Mouse (Mus musculus): ENCODE results near the gene Cops7b. TPM values are rescaled to one million over a fixed set of nuclear protein-coding genes. Genes with fewer than 3 reads are reported as not detected.
"Not testable (repeated sequence)": the region's sequence is repeated elsewhere in the genome, so short reads cannot be mapped to it uniquely, and the experiment has no call there.

Cops7b gene
- 14.2 and 15.7 TPM in 2 replicates for polyA plus RNA-seq (2015; fragmentation: Nextera tagmentation; extraction: Ambion mirVana)

DNA sequence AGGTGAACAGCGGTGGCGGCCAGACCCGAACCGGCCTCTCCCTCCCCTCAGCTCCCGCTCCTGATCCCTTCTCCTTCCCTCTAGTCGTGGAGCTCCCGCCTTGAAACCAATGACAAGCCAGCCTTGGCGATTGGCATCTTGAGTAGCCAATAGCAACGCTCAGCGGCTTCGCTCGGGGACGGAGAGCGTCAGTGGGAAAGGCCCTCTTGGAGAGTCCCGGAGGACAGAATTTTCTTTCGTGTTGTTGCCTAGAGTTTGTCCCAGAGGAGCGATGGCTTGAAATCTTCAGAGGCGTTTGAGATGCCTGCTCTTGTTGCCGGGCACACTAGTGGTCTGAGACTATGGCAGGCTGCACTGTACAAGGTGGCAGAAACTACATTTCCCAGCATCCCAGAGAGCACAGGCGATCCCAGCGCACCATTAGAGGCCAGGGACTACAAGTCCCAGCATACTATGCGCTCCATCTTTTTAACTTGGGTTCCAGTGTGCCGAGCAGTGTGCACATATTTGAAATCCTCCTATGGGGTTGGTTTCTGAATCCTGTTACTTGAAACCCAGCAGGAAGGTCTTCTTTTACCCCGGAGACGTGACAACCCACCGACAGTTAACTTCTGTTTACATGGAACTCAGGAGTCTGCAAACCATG is at the start of gene Cops7b, which contains the start of gene Pde6d:
Cops7b (plus strand) TSS at position 454 of the 646 bp plus-strand sequence.
Pde6d (minus strand) TSS at position 179 of the 646 bp plus-strand sequence.
- Histone ChIP-seq H3K9ac (ENCODE audit: low read depth, low read length) (peak within 1 kb of the TSS; percentile 72), H3K36me3 (ENCODE audit: control insufficient read depth, insufficient read depth) (no peaks in the 10 kb centered on the region), H3K4me2 (replicated peaks; ENCODE audit: low read depth) (peak within 1 kb of the TSS; percentile 81), H3K4me3 (ENCODE audit: low read depth, low read length) (peak within 1 kb of the TSS; percentile 85), H3K9me3 (ENCODE audit: control insufficient read depth) (no peaks in the 10 kb centered on the region), H3K4me1 (replicated peaks; ENCODE audit: control insufficient read depth, insufficient read depth, low read length) (no peaks in the 10 kb centered on the region), H3K27ac (ENCODE audit: low read depth, low read length) (peak within 1 kb of the TSS; percentile 23; the same call in 1 of the 2 replicates), H3K27me3 (replicated peaks; ENCODE audit: control insufficient read depth, insufficient read depth, low read length) (no peaks in the 10 kb centered on the region)
- TF ChIP-seq CTCF (IDR thresholded peaks at IDR 0.05; ENCODE audit: low read depth), result no peak
- under 1% methylated on average over 26 of the region's 26 CpGs for WGBS
- ATAC-seq, result peak; percentile 97

DNA sequence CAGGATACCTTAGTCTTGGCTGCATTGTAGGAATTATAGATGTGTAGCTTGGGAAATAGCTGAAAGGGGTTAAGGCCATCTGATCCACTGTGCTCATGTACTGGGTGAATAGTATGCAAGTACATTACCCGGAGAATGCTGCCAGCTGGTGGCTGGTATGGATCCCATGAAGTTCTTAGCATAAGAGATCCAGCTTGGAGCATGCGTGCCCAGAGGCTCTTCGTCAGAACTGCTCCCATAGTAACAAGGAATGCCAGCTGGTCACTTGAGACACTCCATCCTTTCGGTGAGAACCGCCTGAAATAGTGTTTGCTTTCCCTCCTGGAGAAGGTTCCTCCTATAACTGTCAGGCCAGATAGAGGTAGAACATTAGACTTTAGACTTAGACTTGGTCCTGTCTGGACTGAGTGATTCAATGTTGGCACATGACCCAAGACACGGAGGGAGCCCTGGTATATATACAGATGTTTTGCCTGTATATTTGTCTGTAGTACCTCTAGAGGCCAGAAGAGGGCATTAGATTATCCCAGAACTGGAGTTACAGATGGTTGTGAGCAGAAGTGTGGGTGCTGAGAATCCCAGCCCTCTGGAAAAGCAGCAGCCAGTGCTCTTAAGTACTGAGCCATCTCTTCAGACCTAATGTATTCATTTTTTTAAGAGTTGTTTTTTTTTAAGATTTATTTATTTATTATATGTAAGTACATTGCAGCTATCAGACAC is 49.1 kb upstream of the Cops7b start:
- H3K27ac ChIP-seq (ENCODE audit: low read depth, low read length), result no peak overlapping the region
- no peak overlapping the region for H3K9ac ChIP-seq (ENCODE audit: low read depth, low read length)
- no peaks in the 10 kb centered on the region for H3K4me1 ChIP-seq (replicated peaks; ENCODE audit: control insufficient read depth, insufficient read depth, low read length)
- H3K36me3 ChIP-seq (ENCODE audit: control insufficient read depth, insufficient read depth), result peaks cover 4% of the 10 kb centered on the region; the same call in 1 of the 2 replicates
- H3K27me3 ChIP-seq (replicated peaks; ENCODE audit: control insufficient read depth, insufficient read depth, low read length), result no peaks in the 10 kb centered on the region
- no peak overlapping the region for H3K4me2 ChIP-seq (replicated peaks; ENCODE audit: low read depth)
- peak; percentile 47; the same call in 1 of the 2 replicates for ATAC-seq
- no peak overlapping the region for H3K4me3 ChIP-seq (ENCODE audit: low read depth, low read length)
- H3K9me3 ChIP-seq (ENCODE audit: control insufficient read depth), result no peaks in the 10 kb centered on the region
- 72% methylated on average over 6 of the region's 6 CpGs for WGBS
- TF ChIP-seq CTCF (IDR thresholded peaks at IDR 0.05; ENCODE audit: low read depth), result peak; percentile 57

DNA sequence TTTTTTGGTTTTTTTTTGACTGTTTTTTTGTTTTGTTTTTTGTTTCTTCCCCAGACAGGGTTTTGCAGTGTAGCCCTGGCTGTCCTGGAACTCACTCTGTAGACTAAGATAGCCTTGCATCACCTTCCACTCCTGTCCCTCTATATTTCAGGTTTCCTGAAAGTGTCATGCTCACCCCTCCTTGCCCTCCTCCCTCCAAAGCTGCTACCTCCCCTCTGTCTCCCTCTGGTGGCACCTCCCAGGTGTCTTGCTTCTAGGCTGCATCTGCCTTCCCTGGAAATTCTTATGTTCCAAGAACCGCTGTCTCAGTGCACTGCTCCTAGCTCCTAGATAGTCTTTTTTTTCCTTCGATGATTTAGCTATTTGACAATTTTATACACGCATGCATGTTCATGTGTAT is 44.3 kb upstream of the Cops7b start:
- Histone ChIP-seq H3K4me1 (replicated peaks; ENCODE audit: control insufficient read depth, insufficient read depth, low read length) (no peaks in the 10 kb centered on the region), H3K36me3 (ENCODE audit: control insufficient read depth, insufficient read depth) (peaks cover 16% of the 10 kb centered on the region), H3K9me3 (ENCODE audit: control insufficient read depth) (no peaks in the 10 kb centered on the region), H3K4me2 (replicated peaks; ENCODE audit: low read depth) (no peak overlapping the region), H3K4me3 (ENCODE audit: low read depth, low read length) (no peak overlapping the region), H3K27me3 (replicated peaks; ENCODE audit: control insufficient read depth, insufficient read depth, low read length) (no peaks in the 10 kb centered on the region), H3K9ac (ENCODE audit: low read depth, low read length) (no peak overlapping the region), H3K27ac (ENCODE audit: low read depth, low read length) (no peak overlapping the region)
- TF ChIP-seq CTCF (IDR thresholded peaks at IDR 0.05; ENCODE audit: low read depth), result peak; percentile 62
- 56% methylated on average over 3 of the region's 3 CpGs for WGBS
- no peak for ATAC-seq

DNA sequence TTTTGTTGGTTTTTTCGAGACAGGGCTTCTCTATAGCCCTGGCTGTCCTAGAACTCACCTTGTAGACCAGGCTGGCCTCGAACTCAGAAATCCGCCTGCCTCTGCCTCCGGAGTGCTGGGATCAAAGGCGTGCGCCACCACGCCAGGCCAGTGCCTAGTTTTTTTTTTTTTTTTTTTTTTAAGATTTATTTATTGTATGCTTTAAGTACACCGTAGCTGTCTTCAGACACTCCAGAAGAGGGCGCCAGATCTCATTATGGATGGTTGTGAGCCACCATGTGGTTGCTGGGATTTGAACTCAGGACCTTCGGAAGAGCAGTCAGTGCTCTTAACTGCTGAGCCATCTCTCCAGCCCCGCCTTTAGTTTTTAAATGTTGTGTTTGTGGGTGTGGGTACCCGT is 43.1 kb upstream of the Cops7b start:
- ATAC-seq, result not testable (repeated sequence)

DNA sequence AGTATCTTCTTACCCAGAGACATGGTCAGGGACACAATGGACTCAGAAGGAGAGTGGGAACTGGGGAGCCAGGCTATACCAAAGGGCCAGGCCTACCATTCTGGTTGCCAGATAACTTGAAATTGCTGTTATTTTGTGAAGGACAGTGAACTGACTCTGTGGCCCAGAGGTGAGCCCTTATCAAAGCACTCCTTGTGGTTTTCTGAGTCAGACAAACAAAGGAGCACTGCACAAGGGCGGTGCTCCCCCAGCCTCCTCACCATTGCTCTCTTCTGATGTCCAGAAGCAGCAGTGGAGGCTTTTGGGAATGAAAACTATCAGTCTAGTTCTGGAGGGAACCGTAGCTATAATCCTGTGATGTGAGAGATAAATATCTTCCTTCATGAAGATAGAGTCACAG is 40.1 kb upstream of the Cops7b start:
- Histone ChIP-seq H3K9ac (ENCODE audit: low read depth, low read length) (no peak overlapping the region), H3K36me3 (ENCODE audit: control insufficient read depth, insufficient read depth) (peaks cover 48% of the 10 kb centered on the region), H3K4me1 (replicated peaks; ENCODE audit: control insufficient read depth, insufficient read depth, low read length) (no peaks in the 10 kb centered on the region), H3K9me3 (ENCODE audit: control insufficient read depth) (no peaks in the 10 kb centered on the region), H3K4me2 (replicated peaks; ENCODE audit: low read depth) (no peak overlapping the region), H3K27me3 (replicated peaks; ENCODE audit: control insufficient read depth, insufficient read depth, low read length) (no peaks in the 10 kb centered on the region), H3K4me3 (ENCODE audit: low read depth, low read length) (no peak overlapping the region), H3K27ac (ENCODE audit: low read depth, low read length) (no peak overlapping the region)
- ATAC-seq, result no peak
- no peak for TF ChIP-seq CTCF (IDR thresholded peaks at IDR 0.05; ENCODE audit: low read depth)
- 76% methylated on average over 2 of the region's 2 CpGs for WGBS

More for the DNA sequence above, 43.1 kb upstream of the Cops7b start:
- H3K27ac ChIP-seq (ENCODE audit: low read depth, low read length); H3K9me3 ChIP-seq (ENCODE audit: control insufficient read depth); H3K9ac ChIP-seq (ENCODE audit: low read depth, low read length); H3K27me3 ChIP-seq (replicated peaks; ENCODE audit: control insufficient read depth, insufficient read depth, low read length); H3K4me1 ChIP-seq (replicated peaks; ENCODE audit: control insufficient read depth, insufficient read depth, low read length); H3K4me3 ChIP-seq (ENCODE audit: low read depth, low read length); H3K4me2 ChIP-seq (replicated peaks; ENCODE audit: low read depth): not testable (repeated sequence)
- H3K36me3 ChIP-seq (ENCODE audit: control insufficient read depth, insufficient read depth), result peaks cover 28% of the 10 kb centered on the region
- 89% methylated on average over 12 of the region's 12 CpGs for WGBS

DNA sequence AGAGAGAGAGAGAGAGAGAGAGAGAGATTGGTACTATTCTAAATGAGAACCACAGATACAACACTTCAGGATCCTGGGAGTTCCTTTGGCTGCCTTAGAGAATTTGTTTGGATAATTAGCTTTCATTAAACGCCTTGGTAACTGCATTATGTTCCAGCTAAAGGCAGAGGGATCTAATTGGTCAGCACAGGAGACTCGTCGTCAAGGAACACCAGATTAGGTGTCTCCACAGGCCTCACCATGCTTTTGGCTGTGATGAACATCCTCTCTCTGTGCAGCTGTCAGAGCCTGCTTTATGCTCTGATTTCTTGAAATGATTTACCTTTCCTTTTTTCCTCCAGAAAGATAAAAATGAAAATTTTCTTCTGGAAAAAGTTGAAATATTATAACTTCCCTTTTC is 35.9 kb upstream of the Cops7b start:
- no peak for TF ChIP-seq CTCF (IDR thresholded peaks at IDR 0.05; ENCODE audit: low read depth)
- peaks cover 46% of the 10 kb centered on the region for H3K36me3 ChIP-seq (ENCODE audit: control insufficient read depth, insufficient read depth)
- no peaks in the 10 kb centered on the region for H3K4me1 ChIP-seq (replicated peaks; ENCODE audit: control insufficient read depth, insufficient read depth, low read length)
- H3K27me3 ChIP-seq (replicated peaks; ENCODE audit: control insufficient read depth, insufficient read depth, low read length), result no peaks in the 10 kb centered on the region
- H3K27ac ChIP-seq (ENCODE audit: low read depth, low read length), result no peak overlapping the region
- no peak overlapping the region for H3K4me2 ChIP-seq (replicated peaks; ENCODE audit: low read depth)
- no peaks in the 10 kb centered on the region for H3K9me3 ChIP-seq (ENCODE audit: control insufficient read depth)
- no peak overlapping the region for H3K4me3 ChIP-seq (ENCODE audit: low read depth, low read length)
- 79% methylated on average over 3 of the region's 3 CpGs for WGBS
- no peak for ATAC-seq
- H3K9ac ChIP-seq (ENCODE audit: low read depth, low read length), result no peak overlapping the region
